Mouse (Mus musculus) midbrain, embryonic 13.5 days (tissue): ENCODE measurements at regions not wholly inside any gene's neighbourhood (a gene's known extent, or its start where the extent isn't known, plus 50 kb on each side); places are given as distances from the start of the nearest gene placed in this dataset.
A peak's percentile ranks its signal among the peaks of the same experiment; 100 is the strongest.
"Not testable (repeated sequence)": the region's sequence is repeated elsewhere in the genome, so short reads cannot be mapped to it uniquely, and the experiment has no call there.

Experiments used
- ATAC-seq: fragments of 200-750 bp; cut with Nextera tagmentation; 2 replicates; pipeline ENCODE4 v1.8.0; 2017; ENCODE audit warnings: mild to moderate bottlenecking, moderate TSS enrichment, moderate library complexity
- H3K27ac ChIP-seq: fragments of 300-500 bp; sonication (generic); 2 replicates; pipeline ENCODE4 v1.5.1; 2015; ENCODE audit warnings: inconsistent platforms, mild to moderate bottlenecking, moderate library complexity
- H3K27me3 ChIP-seq: fragments of 300-500 bp; sonication (generic); 2 replicates; pipeline ENCODE4 v1.6.1; 2015; ENCODE audit warnings: mild to moderate bottlenecking, inconsistent platforms
- H3K36me3 ChIP-seq: fragments of 300-500 bp; sonication (generic); 2 replicates; pipeline ENCODE4 v1.6.1; 2015; ENCODE audit warnings: mild to moderate bottlenecking, inconsistent platforms
- H3K4me1 ChIP-seq: fragments of 300-500 bp; sonication (generic); replicated peaks from 2 replicates; pipeline ENCODE4 v1.6.1; 2015; ENCODE audit warnings: inconsistent platforms
- H3K4me2 ChIP-seq: fragments of 300-500 bp; sonication (generic); replicated peaks from 2 replicates; pipeline ENCODE4 v1.6.1; 2015; ENCODE audit warnings: moderate library complexity, mild to moderate bottlenecking, inconsistent platforms
- H3K4me3 ChIP-seq: fragments of 300-500 bp; sonication (generic); replicated peaks from 2 replicates; pipeline ENCODE4 v1.5.1; 2015; ENCODE audit warnings: mild to moderate bottlenecking, inconsistent platforms
- H3K9ac ChIP-seq: fragments of 300-500 bp; sonication (generic); replicated peaks from 2 replicates; pipeline ENCODE4 v1.6.1; 2015; ENCODE audit warnings: mild to moderate bottlenecking, inconsistent platforms
- H3K9me3 ChIP-seq: fragments of 300-500 bp; sonication (generic); 2 replicates; pipeline ENCODE4 v1.6.1; 2016; ENCODE audit warnings: mild to moderate bottlenecking, inconsistent platforms
- WGBS: fragments of 180-500 bp; shearing (Covaris S2); methylation state at CpG from one replicate; pipeline ENCODE4 v1.1.7; 2015; 5-methylcytosine and 5-hydroxymethylcytosine counted together

DNA sequence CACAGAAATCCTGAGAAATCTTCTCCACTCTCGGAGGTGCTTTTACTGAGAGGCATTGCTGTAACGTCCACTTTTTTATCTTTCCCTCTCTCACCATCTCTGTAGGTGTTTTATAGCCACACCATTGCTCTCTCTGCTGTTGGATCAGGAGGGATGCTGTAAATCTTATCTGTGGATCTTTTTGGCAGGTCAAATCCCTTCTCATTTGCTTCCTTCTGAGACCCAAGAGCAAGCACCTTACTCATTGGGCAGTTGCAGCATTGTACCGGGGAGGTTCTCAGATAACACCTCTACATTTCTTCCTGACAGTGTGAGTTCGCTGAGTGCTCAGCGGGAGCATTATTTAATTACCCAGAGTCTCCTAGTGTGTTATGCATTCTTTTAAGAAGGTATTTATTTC lies 75.5 kb upstream of the Acpp start:
- Histone ChIP-seq H3K27ac (no peak overlapping the region), H3K36me3 (no peaks in the 10 kb centered on the region), H3K27me3 (0 out of 2 replicates have a peak, but pooled peaks cover 14% of the 10 kb centered on the region), H3K4me2 (no peak overlapping the region), H3K4me3 (no peak overlapping the region), H3K9ac (no peak overlapping the region), H3K9me3 (no peaks in the 10 kb centered on the region), H3K4me1 (peaks cover 12% of the 10 kb centered on the region)
- ATAC-seq, result no peak
- 55% methylated on average over 5 of the region's 5 CpGs for WGBS

DNA sequence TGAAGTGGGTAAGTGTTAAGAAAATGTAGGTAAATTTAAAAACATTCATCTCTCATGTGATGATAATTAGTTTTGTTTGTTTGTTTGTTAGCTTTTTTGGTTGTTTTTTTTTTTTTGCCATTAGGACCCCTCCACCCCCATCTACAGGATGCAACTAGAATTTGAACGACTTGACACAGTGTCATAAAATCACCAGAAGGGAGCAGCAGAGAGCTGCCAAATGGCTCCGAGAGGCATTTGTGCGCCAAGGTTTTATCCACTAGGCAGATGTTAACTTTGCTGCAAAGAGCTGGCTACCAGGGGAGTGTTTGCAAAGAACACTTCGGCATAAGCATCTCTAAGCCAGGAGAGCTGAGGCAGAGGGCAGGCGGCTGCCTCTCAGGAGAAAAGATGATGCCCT lies 72.7 kb upstream of the Acpp start:
- Histone ChIP-seq H3K9ac (no peak overlapping the region), H3K27me3 (peaks cover 19% of the 10 kb centered on the region), H3K4me3 (no peak overlapping the region), H3K4me2 (no peak overlapping the region), H3K9me3 (no peaks in the 10 kb centered on the region), H3K4me1 (peaks cover 21% of the 10 kb centered on the region), H3K36me3 (no peaks in the 10 kb centered on the region), H3K27ac (no peak overlapping the region)
- no peak for ATAC-seq
- 4% methylated on average over 5 of the region's 5 CpGs for WGBS

DNA sequence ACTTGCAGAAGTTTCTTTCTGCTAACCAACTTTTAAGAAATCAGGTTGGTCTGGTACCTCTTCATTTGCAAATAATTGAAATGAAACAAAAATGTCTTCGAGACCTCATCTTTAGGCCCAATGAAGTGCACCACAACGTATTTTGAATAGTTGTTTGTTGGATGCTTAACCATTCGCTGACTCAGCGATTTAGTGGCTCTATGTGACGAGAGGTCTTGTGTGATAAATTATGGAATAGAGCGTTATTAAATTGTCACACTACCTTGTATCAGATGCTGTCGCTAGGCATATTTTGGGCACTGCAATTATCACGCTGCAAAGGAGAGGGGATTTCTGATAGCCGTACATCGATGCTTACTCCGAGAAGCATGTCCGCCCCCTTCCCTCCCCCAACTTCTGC lies 71.8 kb upstream of the Acpp start:
- H3K9me3 ChIP-seq, result no peaks in the 10 kb centered on the region
- H3K9ac ChIP-seq, result 0 out of 2 replicates have a peak overlapping the region, but pooled peaks have one; percentile 44
- ATAC-seq, result no peak
- 22% methylated on average over 12 of the region's 12 CpGs for WGBS
- peak overlapping the region; percentile 38 for H3K4me3 ChIP-seq
- H3K4me1 ChIP-seq, result peaks cover 21% of the 10 kb centered on the region
- peaks cover 19% of the 10 kb centered on the region for H3K27me3 ChIP-seq
- H3K27ac ChIP-seq, result no peak overlapping the region
- no peaks in the 10 kb centered on the region for H3K36me3 ChIP-seq
- H3K4me2 ChIP-seq, result peak overlapping the region; percentile 59

DNA sequence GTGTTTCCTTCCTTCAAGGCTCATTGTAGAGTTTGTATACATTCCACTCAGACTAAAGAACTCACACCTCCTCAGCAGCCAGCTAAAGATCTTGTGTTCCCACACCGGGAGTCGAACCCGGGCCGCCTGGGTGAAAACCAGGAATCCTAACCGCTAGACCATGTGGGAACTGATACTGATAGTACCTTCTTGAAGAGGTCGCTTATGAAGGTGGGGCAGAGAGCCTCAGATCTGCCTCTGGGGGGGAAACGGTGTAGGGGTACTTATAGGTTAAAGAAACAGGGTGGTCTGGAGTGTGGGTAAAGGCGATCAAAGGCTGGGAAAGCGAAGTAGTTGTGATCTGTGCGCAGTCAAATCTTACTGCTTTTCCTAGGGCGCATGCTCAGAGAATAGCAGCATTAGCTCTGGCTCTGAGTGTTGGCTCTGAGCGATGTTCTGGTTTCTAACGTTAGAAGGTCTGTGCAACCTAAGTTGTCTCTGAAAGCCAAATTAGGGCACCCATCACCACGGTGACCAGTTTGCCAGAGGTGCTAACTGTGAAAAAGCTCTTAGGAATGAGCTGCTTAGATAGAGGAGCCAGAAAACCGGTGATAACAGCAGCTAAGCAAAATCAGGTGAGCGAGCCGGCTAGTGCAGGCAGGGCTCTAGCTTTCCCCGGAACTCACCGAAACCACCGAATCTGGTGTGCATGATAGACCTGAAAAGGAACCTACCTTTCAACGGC lies 71.2 kb upstream of the Acpp start:
- Histone ChIP-seq H3K4me1 (peaks cover 21% of the 10 kb centered on the region), H3K4me3 (peak overlapping the region; percentile 38), H3K27me3 (peaks cover 19% of the 10 kb centered on the region), H3K9me3 (no peaks in the 10 kb centered on the region), H3K9ac (peak overlapping the region; percentile 44), H3K27ac (no peak overlapping the region), H3K36me3 (no peaks in the 10 kb centered on the region), H3K4me2 (peak overlapping the region; percentile 59)
- WGBS, result 17% methylated on average over 21 of the region's 21 CpGs
- ATAC-seq, result peak; percentile 58; the same call in 1 of the 2 replicates

DNA sequence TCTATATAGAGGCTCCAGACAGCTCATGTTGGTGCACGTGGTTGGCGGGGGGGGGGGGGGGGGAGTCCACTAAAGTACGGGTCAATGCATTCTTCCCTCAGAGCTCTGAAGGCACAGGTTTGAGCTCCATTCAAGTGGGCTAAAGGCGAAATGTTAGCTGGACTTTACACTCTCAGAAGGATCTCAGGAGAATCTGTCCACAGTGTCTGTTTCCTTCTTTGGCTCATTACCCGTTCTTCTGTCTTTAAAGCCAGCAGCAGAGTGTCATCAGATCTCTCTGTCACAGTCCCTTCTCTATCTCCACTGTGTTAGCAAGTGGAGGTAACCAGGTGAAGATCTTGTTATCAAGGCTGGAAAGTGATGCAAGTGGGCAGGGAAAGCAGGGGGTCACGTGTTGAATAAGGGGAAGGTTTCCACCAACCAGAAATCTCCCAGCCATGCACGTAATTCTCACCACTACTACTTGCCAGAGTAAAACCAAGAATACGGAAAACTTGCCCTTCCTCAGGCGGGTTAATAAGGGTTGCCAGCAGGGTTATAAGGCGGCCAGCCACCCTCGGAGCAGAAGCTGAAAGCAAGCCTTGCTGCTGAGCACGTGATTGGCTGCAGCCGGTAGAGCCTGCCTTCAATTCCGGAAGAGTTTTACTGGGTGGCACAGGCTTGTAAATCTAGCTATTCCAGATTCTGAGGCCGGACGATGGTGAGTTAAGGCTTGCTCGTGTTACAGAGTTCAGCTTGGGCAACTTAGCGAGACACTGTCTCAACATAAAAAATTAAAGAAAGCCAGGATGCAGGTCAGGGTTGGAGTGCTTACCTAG lies 70.2 kb upstream of the Acpp start:
- no peaks in the 10 kb centered on the region for H3K36me3 ChIP-seq
- peak overlapping the region; percentile 59 for H3K4me2 ChIP-seq
- peaks cover 21% of the 10 kb centered on the region for H3K4me1 ChIP-seq
- peak; percentile 17; the same call in 1 of the 2 replicates for ATAC-seq
- no peak overlapping the region for H3K9ac ChIP-seq
- 19% methylated on average over 18 of the region's 18 CpGs for WGBS
- H3K9me3 ChIP-seq, result no peaks in the 10 kb centered on the region
- no peak overlapping the region for H3K27ac ChIP-seq
- peak overlapping the region; percentile 29 for H3K4me3 ChIP-seq
- H3K27me3 ChIP-seq, result peaks cover 19% of the 10 kb centered on the region

DNA sequence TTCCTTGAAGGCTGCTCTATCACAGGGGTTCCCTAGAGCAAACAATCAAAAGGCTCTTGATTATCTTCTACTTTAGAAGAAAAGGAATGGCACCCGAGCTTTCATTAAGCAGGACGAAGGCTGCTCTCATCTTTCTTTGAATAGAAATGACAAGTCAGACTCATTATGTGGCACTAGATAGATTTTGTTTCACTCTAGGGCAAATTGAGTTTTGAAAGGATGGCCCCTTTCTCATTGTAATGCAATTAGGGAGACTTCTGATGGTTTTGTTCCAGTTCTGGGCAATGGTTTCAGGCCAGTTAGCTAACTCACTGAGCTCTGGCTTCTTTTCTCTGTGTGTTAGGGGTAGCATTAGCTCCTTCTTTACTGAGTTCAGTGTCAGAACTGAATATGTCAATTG lies 69.5 kb upstream of the Acpp start:
- H3K4me2 ChIP-seq, result no peak overlapping the region
- peaks cover 21% of the 10 kb centered on the region for H3K4me1 ChIP-seq
- no peak overlapping the region for H3K9ac ChIP-seq
- H3K27ac ChIP-seq, result no peak overlapping the region
- ATAC-seq, result no peak
- no peaks in the 10 kb centered on the region for H3K9me3 ChIP-seq
- H3K4me3 ChIP-seq, result no peak overlapping the region
- peaks cover 19% of the 10 kb centered on the region for H3K27me3 ChIP-seq
- WGBS, result 52% methylated on average over 2 of the region's 2 CpGs
- no peaks in the 10 kb centered on the region for H3K36me3 ChIP-seq

DNA sequence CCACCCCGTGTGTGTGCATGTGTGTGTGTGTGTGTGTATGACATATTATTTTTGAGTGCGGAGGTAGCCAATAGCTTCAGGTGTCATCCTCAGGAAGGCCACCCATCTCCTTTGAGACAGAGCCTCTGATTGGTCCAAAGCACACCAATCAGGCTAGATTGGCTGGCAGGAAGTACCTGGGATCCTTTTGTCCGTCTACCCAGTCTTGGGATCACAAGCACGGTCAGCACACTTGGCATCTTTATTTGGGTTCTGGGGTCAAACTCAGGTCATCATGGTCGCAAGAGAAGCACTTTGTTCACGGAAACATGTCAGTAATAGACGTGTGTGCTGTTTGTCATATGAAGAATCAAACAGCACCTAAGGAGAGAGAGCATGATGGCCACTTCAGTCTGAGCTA lies 68.9 kb upstream of the Acpp start:
- 78% methylated on average over 7 of the region's 7 CpGs for WGBS
- H3K9ac ChIP-seq, result no peak overlapping the region
- H3K4me1 ChIP-seq, result peaks cover 21% of the 10 kb centered on the region
- H3K4me2 ChIP-seq, result no peak overlapping the region
- no peak for ATAC-seq
- no peak overlapping the region for H3K4me3 ChIP-seq
- H3K9me3 ChIP-seq, result no peaks in the 10 kb centered on the region
- H3K36me3 ChIP-seq, result no peaks in the 10 kb centered on the region
- no peak overlapping the region for H3K27ac ChIP-seq
- peaks cover 19% of the 10 kb centered on the region for H3K27me3 ChIP-seq

DNA sequence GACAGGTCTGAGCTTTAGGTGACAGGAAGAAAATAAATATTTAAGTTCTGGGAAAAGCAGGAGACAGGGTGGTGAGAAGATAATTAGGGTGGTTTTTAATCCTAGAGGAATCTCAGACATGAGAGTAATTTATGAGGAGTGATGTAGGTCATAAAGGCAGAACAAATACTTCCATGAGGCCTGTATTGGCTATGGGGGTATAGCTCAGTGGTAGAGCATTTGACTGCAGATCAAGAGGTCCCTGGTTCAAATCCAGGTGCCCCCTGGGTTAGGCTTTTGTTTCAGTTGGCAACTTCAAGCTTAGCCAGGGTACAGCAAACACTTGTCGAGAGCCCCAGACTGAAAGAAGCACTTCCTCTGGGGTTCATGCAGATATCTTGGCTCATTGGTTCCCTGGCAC lies 66.3 kb upstream of the Acpp start:
- no peak overlapping the region for H3K27ac ChIP-seq
- 53% methylated on average over 1 of the region's 1 CpGs for WGBS
- no peak overlapping the region for H3K9ac ChIP-seq
- no peak overlapping the region for H3K4me2 ChIP-seq
- H3K4me1 ChIP-seq, result peaks cover 11% of the 10 kb centered on the region
- ATAC-seq, result no peak
- no peaks in the 10 kb centered on the region for H3K36me3 ChIP-seq
- peaks cover 10% of the 10 kb centered on the region for H3K27me3 ChIP-seq
- H3K9me3 ChIP-seq, result no peaks in the 10 kb centered on the region
- H3K4me3 ChIP-seq, result no peak overlapping the region

DNA sequence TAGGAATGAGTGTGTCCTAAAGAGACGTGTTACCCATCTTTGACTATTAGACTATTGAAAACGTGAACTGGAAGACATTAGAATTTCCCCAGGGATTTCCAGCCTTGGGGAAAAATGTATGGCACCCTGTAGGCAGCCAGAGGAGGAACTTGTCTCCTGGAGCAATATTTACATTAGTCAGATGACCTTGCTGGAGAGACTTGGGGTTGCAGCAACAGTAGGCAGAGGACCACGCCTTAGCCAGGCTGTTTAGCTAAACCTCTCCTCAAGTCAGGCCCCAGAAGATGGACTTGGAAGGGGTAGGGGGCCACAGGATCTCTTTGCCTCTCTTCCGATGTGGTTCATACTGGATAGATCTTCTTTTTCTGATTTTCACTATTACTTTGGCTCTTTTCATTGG lies 64.1 kb upstream of the Acpp start:
- H3K36me3 ChIP-seq, result no peaks in the 10 kb centered on the region
- no peaks in the 10 kb centered on the region for H3K27me3 ChIP-seq
- H3K4me1 ChIP-seq, result no peaks in the 10 kb centered on the region
- H3K9me3 ChIP-seq, result no peaks in the 10 kb centered on the region
- no peak overlapping the region for H3K27ac ChIP-seq
- H3K9ac ChIP-seq, result no peak overlapping the region
- no peak overlapping the region for H3K4me2 ChIP-seq
- ATAC-seq, result no peak
- H3K4me3 ChIP-seq, result no peak overlapping the region
- WGBS, result 82% methylated on average over 4 of the region's 4 CpGs

DNA sequence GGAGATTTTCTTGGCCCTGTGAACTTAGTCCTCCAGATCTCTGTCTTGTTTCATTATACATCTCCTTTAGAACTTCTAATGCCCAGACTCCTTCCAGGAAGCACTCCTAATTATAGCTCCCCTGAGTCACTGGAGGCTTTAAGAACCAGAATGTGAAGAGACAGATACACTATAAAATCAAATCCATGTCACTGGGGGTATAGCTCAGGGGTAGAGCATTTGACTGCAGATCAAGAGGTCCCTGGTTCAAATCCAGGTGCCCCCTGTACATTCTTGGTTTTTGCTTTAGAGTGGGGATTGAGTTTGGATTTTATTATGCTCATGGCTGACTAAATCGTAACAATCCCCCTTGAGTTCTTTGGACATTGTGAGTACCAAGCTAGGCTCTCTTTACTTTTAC lies 62.4 kb upstream of the Acpp start:
- H3K4me1 ChIP-seq, result no peaks in the 10 kb centered on the region
- H3K4me2 ChIP-seq, result no peak overlapping the region
- no peak for ATAC-seq
- H3K9ac ChIP-seq, result no peak overlapping the region
- no peaks in the 10 kb centered on the region for H3K9me3 ChIP-seq
- no peak overlapping the region for H3K4me3 ChIP-seq
- WGBS, result 81% methylated on average over 1 of the region's 1 CpGs
- H3K27ac ChIP-seq, result no peak overlapping the region
- H3K27me3 ChIP-seq, result no peaks in the 10 kb centered on the region
- no peaks in the 10 kb centered on the region for H3K36me3 ChIP-seq

DNA sequence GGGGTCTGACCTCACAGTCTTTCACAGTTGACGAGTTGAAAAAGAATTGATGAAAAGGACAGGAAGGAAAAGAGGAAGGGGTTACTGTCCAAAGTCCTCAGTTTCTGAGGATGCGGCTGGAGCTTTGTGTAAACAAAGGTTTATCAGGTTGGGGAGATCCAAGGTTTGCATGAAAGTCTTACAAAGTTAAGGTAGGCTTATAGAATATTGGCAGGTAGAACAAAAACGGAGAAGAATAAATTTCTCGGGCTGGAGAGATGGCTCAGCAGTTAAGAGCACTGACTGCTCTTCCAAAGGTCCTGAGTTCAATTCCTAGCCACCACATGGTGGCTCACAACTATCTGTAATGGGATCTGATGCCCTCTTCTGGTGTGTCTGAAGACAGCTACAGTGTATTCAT lies 60.9 kb upstream of the Acpp start:
- 80% methylated on average over 4 of the region's 4 CpGs for WGBS
- not testable (repeated sequence) for H3K27ac ChIP-seq, H3K4me2 ChIP-seq, H3K27me3 ChIP-seq, H3K36me3 ChIP-seq, H3K4me3 ChIP-seq, H3K9me3 ChIP-seq, H3K4me1 ChIP-seq, H3K9ac ChIP-seq, ATAC-seq

DNA sequence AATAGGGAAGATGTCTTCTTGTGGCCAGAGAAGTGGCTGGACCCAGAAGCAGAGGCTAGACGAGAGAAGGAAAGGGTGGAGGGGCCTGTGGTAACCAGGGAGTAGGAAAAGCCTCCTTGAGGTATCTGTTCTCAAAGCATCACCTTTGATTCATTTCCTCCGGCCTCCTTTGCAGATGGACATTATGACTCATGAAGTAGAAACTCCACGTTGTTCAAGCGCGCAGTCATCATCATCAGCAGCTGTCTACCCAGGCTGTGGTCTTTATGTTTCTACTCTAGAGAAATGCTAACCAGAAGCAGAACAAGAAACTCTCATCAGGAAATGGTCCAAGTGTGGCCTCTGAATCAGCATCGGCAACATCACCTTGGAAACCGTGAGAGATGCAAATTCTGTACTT lies 50.3 kb upstream of the Acpp start:
- Histone ChIP-seq H3K27ac (no peak overlapping the region), H3K4me3 (no peak overlapping the region), H3K4me2 (no peak overlapping the region), H3K4me1 (no peaks in the 10 kb centered on the region), H3K9me3 (no peaks in the 10 kb centered on the region), H3K9ac (no peak overlapping the region), H3K27me3 (no peaks in the 10 kb centered on the region), H3K36me3 (no peaks in the 10 kb centered on the region)
- ATAC-seq, result no peak
- WGBS, result 90% methylated on average over 7 of the region's 7 CpGs
